ENCODE assay signal across 21 mouse cellular contexts in genomic region chr2:20949168-20949567, GRCm38 (mm10).
"Had no signal": no experiment of that assay in that cellular context is flagged by ENCODE, and none has a peak within 500 bp of the region (broad histone marks: within the 10 kb centered on the region; RNA-seq: fewer than 3 reads in every experiment).

No protein-coding gene starts in this region.

- H3K36me3 ChIP-seq: limb, embryonic 12.5 days; limb, embryonic 15.5 days; lung, embryonic 15.5 days; midbrain, embryonic 15.5 days; neural tube, embryonic 12.5 days; neural tube, embryonic 15.5 days had no signal

- H3K9ac ChIP-seq: limb, embryonic 12.5 days; limb, embryonic 15.5 days; lung, embryonic 15.5 days; midbrain, embryonic 15.5 days; neural tube, embryonic 12.5 days; neural tube, embryonic 15.5 days had no signal

- H3K4me1 ChIP-seq: limb, embryonic 15.5 days had no signal

- DNase-seq: kidney, adult 2 months; kidney, postnatal 36 days; left cerebral cortex, postnatal 4 days; lung, adult 18-20 months; lung, postnatal 10 days; lung, postnatal 36 days; right cerebral cortex, adult 18-20 months; right cerebral cortex, postnatal 25 days; thymus, adult 2 months; thymus, postnatal 14 days had no signal

- H3K4me3 ChIP-seq: limb, embryonic 12.5 days; limb, embryonic 15.5 days; lung, embryonic 15.5 days; megakaryocyte, embryonic 14.5 days; midbrain, embryonic 15.5 days; neural tube, embryonic 12.5 days; neural tube, embryonic 15.5 days had no signal

- H3K4me2 ChIP-seq: limb, embryonic 12.5 days; limb, embryonic 15.5 days; lung, embryonic 15.5 days; midbrain, embryonic 11.5 days; midbrain, embryonic 15.5 days; neural tube, embryonic 12.5 days; neural tube, embryonic 15.5 days had no signal

- H3K27me3 ChIP-seq: limb, embryonic 12.5 days; limb, embryonic 15.5 days; lung, embryonic 15.5 days; megakaryocyte, embryonic 14.5 days; midbrain, embryonic 15.5 days; neural tube, embryonic 12.5 days; neural tube, embryonic 15.5 days had no signal

- ATAC-seq: hindbrain, postnatal 0 days; inflammation-experienced regulatory T-cells, adult 6 months; midbrain, embryonic 15.5 days had no signal

- H3K27ac ChIP-seq: hindbrain, postnatal 0 days; kidney, postnatal 0 days; limb, embryonic 12.5 days; limb, embryonic 15.5 days; lung, embryonic 15.5 days; midbrain, embryonic 15.5 days; neural tube, embryonic 12.5 days; neural tube, embryonic 15.5 days had no signal

- H3K9me3 ChIP-seq: limb, embryonic 12.5 days; limb, embryonic 15.5 days; lung, embryonic 15.5 days; megakaryocyte, embryonic 14.5 days; midbrain, embryonic 15.5 days; neural tube, embryonic 12.5 days; neural tube, embryonic 15.5 days had no signal
